Mouse (Mus musculus): Measurements from ENCODE around the gene Nhej1.

Gene Nhej1

DNA sequence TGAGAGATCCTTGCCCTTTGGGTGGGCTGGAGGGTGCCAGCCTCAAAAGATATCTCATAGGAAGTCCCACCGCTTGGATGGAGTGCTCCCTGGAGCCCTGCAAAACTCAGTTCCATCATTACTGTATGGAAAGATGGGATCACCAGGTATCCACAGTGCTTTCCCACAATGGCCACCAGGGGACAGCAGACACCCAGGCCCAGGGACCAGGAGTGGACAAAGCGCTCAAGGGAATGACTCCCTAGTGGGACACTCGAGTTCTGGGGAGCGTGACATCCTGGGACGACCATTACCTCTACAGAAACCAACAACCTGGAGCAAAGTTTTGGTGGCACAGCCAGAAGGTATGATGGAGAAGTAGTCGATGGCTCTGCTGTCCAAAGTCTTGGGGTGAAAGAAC, 198.3 kb downstream of the Nhej1 start:
- DNase-seq: peak; percentile 26 to 36

DNA sequence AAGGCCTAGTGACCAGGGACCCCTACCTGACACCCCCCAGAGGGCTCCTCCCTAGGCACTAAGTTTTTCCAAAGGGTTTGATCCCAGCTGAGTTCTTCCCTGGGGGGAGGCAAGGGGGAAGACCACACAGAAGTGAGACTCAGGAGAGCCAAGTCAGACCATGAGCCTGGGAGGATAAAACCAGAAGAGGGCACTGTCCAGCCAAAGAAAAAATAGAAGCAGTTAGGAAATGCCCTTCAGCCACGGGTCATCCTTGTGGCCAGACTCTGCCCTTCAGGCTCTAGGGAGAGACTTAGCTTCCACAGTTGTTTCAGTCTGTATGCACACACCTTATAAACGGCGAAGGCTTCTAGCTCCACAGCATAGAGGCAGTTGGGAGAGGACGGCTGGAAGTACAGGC, 200.5 kb downstream of the Nhej1 start:
- no peak for DNase-seq

Data from lung, adult 18-20 months (tissue).